9 mouse cellular contexts compared by ENCODE assay signal in genomic region chr13:89634137-89634683, GRCm38 (mm10).
DNase-seq lines count a peak whose midpoint lies in the region; ATAC-seq lines count a peak whose summit lies in the region.
"Had no signal": no experiment of that assay in that cellular context is flagged by ENCODE, and none has a peak within 500 bp of the region (broad histone marks: within the 10 kb centered on the region; RNA-seq: fewer than 3 reads in every experiment).

No protein-coding gene starts in this region.

- peak; percentile 89 for ATAC-seq in forebrain, embryonic 13.5 days
- peak; percentile 48; the same call in 1 of the 2 replicates for ATAC-seq in neutrophil, adult 5-6 weeks (ENCODE audit: extremely low read depth, insufficient number of reproducible peaks, low FRiP score, poor library complexity, severe bottlenecking)

- WGBS in forebrain, embryonic 13.5 days, result 31% methylated on average over 4 of the region's 4 CpGs

- no peaks in the 10 kb centered on the region for H3K4me1 ChIP-seq in forebrain, embryonic 13.5 days

- H3K27ac ChIP-seq in forebrain, embryonic 13.5 days, result no peak overlapping the region

- no peaks in the 10 kb centered on the region for H3K27me3 ChIP-seq in forebrain, embryonic 13.5 days

- H3K36me3 ChIP-seq in forebrain, embryonic 13.5 days (ENCODE audit: poor library complexity, severe bottlenecking), result no peaks in the 10 kb centered on the region

- H3K9ac ChIP-seq in forebrain, embryonic 13.5 days, result no peak overlapping the region

- peak; percentile 10 to 31 for DNase-seq in kidney, adult 8-10 months
- no peak for DNase-seq in kidney, adult 18-20 months
- peak; percentile 61 for DNase-seq in CD4-positive, CD25-positive, alpha-beta regulatory T cell, adult 2 months (ENCODE audit: low read depth, low spot score)
- peak; percentile 20 for DNase-seq in WW6 (ENCODE audit: low read depth, low spot score)
- peak; percentile 17 to 26 for DNase-seq in layer of hippocampus, postnatal 10 days (ENCODE audit: low spot score in 2 of 2)
- no peak for DNase-seq in T-cell, adult 2 months (ENCODE audit: low spot score)

- no peaks in the 10 kb centered on the region for H3K9me3 ChIP-seq in forebrain, embryonic 13.5 days (replicated peaks)

- no peak overlapping the region for H3K4me3 ChIP-seq in forebrain, embryonic 13.5 days
- H3K4me3 ChIP-seq: myocyte had no signal

- no peak overlapping the region for H3K4me2 ChIP-seq in forebrain, embryonic 13.5 days

Comparison
In these comparisons a context has a peak if more than half of its experiments do, and no peak if none do; other contexts are left out.
1. DNase-seq: peak in kidney, adult 8-10 months (2 of 2), CD4-positive, CD25-positive, alpha-beta regulatory T cell, adult 2 months (single experiment), WW6 (single experiment) and layer of hippocampus, postnatal 10 days (2 of 2); none in kidney, adult 18-20 months (single experiment) and T-cell, adult 2 months (single experiment).